Mouse (Mus musculus) cerebellum, adult 11-12 months (tissue): ENCODE measurements around the gene Clcnka.

Experiments
- DNase-seq: peaks from one replicate; pipeline ENCODE4 v3.0.0; 2022

Clcnka gene

DNA sequence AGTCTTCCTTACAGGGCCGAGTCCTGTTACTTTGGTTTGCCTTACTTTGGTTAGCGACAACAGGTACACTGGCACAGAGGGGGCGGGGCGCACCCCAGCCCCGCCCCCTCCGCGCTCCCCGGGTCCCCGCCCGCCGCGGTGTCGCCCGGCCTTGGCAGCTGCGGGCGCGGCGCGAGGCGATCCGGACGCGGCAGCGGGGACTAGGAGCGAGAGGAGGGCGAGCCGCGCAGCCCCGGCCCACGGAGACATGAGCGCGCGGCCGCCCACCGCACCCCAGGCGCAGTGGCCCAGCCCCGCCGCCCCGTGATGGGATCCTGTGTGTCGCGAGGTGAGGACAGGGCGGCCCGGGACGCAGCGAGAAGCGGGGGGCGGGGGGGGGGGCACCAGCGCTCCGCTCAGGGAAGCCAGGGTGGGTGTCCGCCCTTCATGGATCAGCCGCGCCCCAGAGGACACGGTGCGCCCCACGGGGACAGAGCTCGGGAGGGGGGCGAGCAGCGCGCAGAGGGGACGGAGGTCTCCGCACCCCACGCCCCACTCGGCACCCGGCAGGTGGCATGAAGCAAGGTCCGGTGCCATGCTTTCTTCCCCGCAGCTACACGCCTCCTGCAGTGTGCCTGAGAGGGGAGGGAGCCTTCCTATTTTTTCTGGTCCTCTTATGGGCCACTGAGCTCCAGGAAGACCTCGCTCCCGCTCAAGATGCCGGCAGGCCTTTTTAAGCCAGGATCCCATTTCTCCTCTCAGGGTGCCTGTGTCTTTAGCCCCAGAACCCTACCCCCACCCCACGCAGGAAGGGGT is 30.3 kb downstream of the Clcnka start, which contains the start of gene Fam131c:
Gene Fam131c, plus strand, starts transcription at position 224 of the 795 bp plus-strand sequence.
- no peak for DNase-seq

- no peak for DNase-seq
Measured at GRCm38 (mm10) chr4:141365876-141366275, 32.6 kb downstream of the Clcnka start.

DNA sequence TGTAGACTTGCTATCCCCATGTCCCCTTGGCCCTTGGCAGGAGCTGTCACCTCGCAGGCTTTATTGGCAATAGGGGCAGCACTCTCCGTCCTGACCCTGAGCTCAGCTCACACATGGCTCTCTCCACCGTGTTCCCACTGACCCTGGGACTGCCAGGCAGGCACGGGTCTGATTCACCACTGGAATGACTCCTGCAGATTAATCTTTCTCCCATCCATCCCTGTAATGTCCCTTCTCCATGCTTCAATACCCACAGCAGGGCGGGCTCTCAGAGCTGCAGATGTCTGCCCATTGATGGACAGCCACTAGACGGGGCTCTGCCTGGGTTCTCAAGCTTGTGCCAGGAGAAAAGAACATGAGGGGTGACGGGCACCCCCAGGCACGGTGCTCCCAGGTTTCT is 33.4 kb downstream of the Clcnka start:
- no peak for DNase-seq

DNA sequence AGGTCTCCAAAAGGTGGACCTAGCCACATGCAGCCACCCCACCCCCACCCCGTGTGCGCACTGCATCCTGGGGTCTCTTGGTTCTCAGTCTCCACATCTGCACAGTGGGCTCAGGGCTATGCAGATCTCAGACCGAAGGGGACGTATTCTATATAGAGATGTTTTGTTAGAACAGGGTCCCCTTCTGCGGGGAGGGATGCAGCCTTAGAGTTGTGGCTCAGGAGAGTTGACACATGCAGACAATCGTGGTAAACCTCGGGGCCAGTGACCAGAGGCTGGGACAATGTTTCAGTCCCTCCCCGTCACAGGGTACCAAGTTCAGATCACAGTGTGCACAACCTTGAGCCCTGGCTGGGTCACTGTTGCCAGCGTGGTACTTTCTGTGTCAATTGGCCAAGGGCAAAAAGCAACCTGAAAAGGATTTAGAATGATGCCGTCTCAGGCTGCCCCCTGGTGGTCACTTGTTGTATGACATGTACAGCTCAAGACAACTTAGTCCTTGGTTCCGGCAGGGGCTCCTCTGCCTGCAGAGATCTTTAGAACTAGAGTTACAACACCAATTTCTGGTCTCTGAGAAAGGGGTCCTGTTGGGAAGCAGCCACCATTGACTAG is 35.5 kb downstream of the Clcnka start:
- peak; percentile 37 for DNase-seq

DNA sequence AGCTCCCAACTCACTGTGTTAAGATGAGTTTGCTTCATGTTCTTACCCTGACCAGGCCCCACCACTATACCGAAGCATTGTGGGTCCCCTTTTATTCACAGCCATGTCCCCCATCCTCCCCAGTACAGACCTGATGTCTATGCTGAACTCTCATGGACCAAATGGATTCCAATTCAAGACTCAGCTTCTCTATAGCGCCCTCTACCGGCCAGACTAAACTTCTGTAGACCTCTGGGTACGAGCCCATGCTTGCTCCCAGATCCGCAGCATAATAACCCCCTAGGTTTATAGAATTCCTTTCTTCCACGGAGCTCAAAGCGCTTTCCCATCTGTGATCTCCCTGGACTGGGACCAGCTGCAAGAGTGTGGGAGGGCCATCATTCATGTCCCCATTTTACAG is 37.7 kb downstream of the Clcnka start:
- DNase-seq = no peak

DNA sequence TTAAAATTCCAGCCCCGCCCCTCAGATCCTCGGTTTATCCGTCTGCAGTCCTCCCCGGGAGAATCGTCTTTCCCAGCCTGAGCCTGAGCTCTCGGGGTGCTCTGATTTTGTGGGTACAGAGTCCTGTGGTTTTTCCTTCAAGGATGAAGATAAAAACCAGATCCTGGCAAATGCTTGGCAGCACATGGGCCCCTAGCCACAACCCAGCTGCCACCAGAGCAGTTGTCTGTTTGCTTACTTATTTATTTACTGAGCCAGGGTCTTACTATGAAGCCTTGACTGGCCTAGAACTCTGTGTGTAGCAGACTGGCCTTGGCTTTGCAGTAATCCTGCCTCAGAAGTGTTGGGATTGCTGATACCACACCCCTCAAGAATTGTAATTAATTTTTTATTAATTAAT is 39.3 kb downstream of the Clcnka start:
- DNase-seq = no peak

- DNase-seq = no peak
Measured at GRCm38 (mm10) chr4:141357811-141358210, 40.7 kb downstream of the Clcnka start.

DNA sequence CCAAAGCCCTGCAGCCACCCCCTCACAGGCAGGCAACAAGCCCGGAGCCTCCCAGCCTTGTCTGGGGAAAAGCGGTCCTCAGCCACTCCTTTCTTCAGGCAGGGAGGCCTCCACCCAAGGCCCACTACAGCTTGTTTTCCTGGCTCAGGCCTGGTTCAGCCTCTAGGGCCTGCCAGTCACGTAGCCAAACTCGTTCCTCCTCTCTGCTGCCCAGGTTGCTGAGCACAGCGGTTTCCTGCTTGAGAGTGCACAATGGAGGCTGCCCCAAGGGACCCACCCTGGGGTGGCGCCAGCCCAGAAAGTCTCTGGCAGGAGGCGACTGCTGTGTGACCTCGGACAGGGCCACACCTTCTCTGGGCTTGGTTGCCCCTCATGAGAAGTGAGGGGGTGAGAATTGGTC is 44.7 kb downstream of the Clcnka start:
- no peak for DNase-seq

DNA sequence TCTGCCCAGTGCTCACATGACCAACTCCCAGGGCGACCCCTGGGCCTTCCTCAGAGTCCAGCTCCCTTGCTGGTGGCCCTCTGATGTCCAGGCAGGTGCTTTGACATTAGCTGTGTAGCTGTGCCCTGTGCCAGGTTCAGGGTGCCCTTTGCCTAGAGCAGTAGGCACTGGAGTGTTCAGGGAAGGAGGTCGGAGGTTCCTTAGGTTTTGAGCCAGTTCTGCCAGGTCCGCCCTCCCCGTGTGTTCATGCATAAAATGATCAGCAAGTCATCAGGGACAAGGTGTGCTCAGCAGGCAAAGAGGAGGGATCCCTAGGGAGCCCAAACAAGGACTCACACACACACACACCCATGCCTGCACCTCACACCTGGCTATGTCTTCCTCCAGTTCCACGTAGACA is 45.5 kb downstream of the Clcnka start:
- no peak for DNase-seq

GRCm38 (mm10) chr4:141351972-141352371 is 46.6 kb downstream of the Clcnka start:
- DNase-seq = no peak

DNA sequence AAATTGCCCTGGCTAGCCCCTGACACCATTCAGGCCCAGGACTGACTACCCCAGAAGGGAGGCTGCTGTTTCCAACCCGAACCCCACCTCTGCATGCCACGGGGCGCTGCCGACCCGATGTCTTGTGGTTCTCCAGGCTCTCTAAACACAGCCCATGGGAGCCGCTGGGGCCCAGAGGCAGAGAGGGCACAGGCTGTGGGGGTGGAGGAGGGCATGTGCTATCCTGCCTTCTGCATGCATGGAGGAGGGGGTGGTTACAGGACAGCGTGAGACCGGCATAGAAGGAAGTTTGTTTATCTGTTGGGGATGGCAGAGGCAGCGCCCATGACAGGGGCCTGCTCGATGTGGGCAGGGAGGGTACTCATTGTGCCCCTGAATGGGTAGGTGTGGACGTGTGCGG is 48.5 kb downstream of the Clcnka start:
- DNase-seq = no peak

- no peak for DNase-seq
Measured at GRCm38 (mm10) chr4:141348616-141349015, 49.9 kb downstream of the Clcnka start.

DNA sequence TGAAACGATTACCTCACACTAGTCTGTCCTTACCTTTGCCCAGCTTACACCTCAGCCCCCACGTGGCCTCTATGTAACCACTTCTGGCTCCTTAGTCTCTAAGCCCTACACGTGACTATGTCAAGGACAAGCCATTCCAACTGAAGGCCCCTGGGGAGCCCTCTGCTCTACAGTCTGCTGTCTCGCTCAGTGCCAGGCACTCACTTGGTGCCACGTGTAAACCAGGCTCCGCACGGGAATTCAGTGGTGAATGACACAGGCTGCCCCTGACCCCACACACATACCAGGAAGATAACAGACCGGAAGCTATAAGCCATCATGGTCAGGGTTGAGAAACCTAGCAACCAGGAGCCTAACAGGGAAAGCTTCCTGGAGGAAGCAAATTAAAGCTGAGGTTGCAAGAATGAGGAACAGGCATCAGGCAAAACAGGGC is 51.1 kb downstream of the Clcnka start:
- no peak for DNase-seq

DNA sequence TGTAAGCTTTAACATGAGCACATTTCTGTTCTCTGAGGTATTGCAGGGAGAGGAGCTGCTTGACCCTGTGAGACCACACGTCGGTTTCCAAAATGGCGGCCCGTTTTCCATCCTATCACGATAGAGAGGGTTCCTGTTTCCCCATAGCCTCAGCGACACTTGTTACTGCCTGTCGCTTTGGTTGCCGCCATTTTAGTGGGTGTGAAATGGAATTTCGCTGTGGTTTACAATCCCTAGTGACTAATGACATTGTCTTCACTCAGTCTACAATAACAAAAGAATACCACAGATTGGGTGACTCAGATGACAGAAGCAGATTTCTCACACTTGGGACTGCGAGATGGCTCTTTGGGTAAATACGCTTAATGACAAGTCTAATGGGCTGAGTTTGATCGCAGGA is 53.3 kb downstream of the Clcnka start:
- DNase-seq = no peak

- DNase-seq = no peak
Measured at GRCm38 (mm10) chr4:141343515-141343914, 55.0 kb downstream of the Clcnka start.

- no peak for DNase-seq
Measured at GRCm38 (mm10) chr4:141341477-141341876, 57.0 kb downstream of the Clcnka start.

DNA sequence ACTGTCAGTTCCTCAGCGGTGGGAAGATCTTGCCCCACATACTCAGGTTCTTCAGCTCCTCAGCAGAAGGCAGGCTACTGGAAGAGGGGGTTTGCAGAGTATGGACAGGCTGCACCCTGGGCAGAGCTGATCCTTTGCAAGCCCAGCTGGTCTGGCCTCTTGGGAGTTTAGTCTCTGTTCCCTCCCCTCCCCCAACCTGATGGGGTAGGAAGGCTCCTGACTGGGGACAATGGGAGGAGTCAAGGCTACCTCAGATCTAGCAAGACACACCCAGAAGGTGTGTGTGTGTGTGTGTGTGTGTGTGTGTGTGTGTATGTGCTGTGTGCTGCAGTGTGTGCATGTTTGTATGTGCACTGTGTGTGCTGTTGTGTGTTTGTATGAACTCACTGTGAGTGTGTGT is 59.7 kb downstream of the Clcnka start:
- DNase-seq = no peak

DNA sequence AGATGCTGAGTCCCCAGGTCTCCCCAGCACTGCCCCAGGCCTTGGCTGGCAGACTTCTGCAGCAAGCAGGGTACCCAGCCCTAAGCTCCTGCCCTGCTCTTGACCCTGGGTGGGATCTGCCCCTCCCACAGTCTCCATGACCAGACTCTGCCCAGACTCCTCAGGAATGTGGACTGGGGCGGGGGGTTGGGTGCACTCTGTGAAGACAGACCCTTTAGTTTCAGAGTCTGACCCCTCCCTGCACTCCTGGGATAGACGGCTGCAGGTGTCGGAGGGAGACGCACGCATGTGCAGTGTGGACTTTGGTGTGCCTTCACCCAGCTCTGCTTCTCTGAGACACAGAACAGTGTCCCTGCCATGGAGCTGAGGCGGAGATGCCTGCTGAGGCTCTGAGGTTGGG is 60.5 kb downstream of the Clcnka start:
- no peak for DNase-seq

- DNase-seq = no peak
Measured at GRCm38 (mm10) chr4:141336196-141336595, 62.3 kb downstream of the Clcnka start.

- no peak for DNase-seq
Measured at GRCm38 (mm10) chr4:141335263-141335796, 63.2 kb downstream of the Clcnka start.

DNA sequence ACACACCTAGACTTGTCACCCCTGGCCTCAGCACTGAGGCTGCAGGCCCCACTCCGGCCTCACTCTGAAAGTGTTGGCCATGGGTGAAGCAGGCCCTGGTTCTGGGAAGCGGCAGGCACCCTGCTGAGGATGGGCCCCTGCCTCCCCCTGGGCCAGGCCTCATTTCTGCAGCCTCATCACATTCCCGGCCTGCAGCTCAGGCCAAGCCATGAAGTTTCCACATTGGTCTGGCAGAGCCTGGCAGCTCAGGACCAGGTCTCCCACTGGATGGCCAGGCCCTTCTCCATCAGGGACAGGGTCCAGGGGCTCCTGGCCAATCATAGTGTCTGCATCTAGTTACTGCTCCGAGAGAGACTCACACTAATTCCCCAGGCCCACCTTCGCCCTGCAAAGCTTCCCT is 63.8 kb downstream of the Clcnka start:
- no peak for DNase-seq
